Mouse (Mus musculus) CH12.LX (cell line): ENCODE data around the gene Znrd1as. TPM values are rescaled to one million over a fixed set of nuclear protein-coding genes. Genes with fewer than 3 reads are reported as not detected.

Experiments used
- DNase-seq: peaks from one replicate; pipeline ENCODE4 v3.0.0-alpha.2; 2013; ENCODE audit errors: extremely low read depth
- H3K27ac ChIP-seq: 2 replicates; pipeline ENCODE4 v1.5.1; 2012; ENCODE audit warnings: low read depth, mild to moderate bottlenecking, control low read depth, moderate library complexity; ENCODE audit not compliant: insufficient read depth
- H3K27me3 ChIP-seq: replicated peaks from 2 replicates; pipeline ENCODE3; 2012; ENCODE audit warnings: inconsistent platforms
- H3K36me3 ChIP-seq, 2 experiments: replicated peaks in 1 of 2; 2 replicates each; pipeline versions ENCODE3 to v1.6.1; 2012; ENCODE audit warnings: inconsistent platforms in 1 of 2, low read length in 1 of 2, mild to moderate bottlenecking in 1 of 2, mixed read lengths in 1 of 2, moderate library complexity in 1 of 2; ENCODE audit not compliant: control insufficient read depth in 1 of 2, insufficient read depth in 1 of 2
- H3K4me1 ChIP-seq, 2 experiments: 2 replicates each; pipeline ENCODE4 v1.6.1; 2012; ENCODE audit warnings: inconsistent platforms in 1 of 2, moderate library complexity in 1 of 2; ENCODE audit not compliant: insufficient read depth in 2 of 2, control insufficient read depth in 1 of 2
- H3K4me2 ChIP-seq: 2 replicates; pipeline ENCODE4 v1.6.1; 2012; ENCODE audit warnings: low read depth, mild to moderate bottlenecking, control low read depth; ENCODE audit not compliant: poor library complexity, insufficient read depth, severe bottlenecking
- H3K4me3 ChIP-seq, 3 experiments: fragments of 150-350 bp in 1 of 3; sonication (generic) in 1 of 3; replicated peaks in 1 of 3; 2 replicates each; pipeline versions ENCODE3 to v1.5.1; 2011 to 2012; ENCODE audit warnings: low read depth in 2 of 3, low read length in 2 of 3, mild to moderate bottlenecking in 2 of 3, moderate library complexity in 2 of 3, control low read depth in 1 of 3, improper control_type of control experiment in 1 of 3, inconsistent platforms in 1 of 3, mixed read lengths in 1 of 3; ENCODE audit not compliant: poor library complexity in 1 of 3
- H3K79me2 ChIP-seq: replicated peaks from 2 replicates; pipeline ENCODE4 v1.6.1; 2012; ENCODE audit warnings: mild to moderate bottlenecking, moderate library complexity; ENCODE audit not compliant: control insufficient read depth, poor library complexity, insufficient read depth, severe bottlenecking; ENCODE audit errors: extremely low read depth
- H3K9ac ChIP-seq: 2 replicates; pipeline ENCODE4 v1.6.1; 2012; ENCODE audit warnings: low read depth, mild to moderate bottlenecking, control low read depth, moderate library complexity; ENCODE audit not compliant: insufficient read depth
- H3K9me3 ChIP-seq: replicated peaks from 2 replicates; pipeline ENCODE3; 2012; ENCODE audit warnings: low read length, inconsistent platforms, mixed read lengths
- BHLHE40 ChIP-seq: IDR thresholded peaks from 2 replicates; pipeline ENCODE4 v1.6.1; 2011; ENCODE audit warnings: mild to moderate bottlenecking, low read depth, low read length, improper control_type of control experiment
- CHD1 ChIP-seq: IDR thresholded peaks from 2 replicates; pipeline ENCODE4 v1.6.1; 2012; ENCODE audit warnings: low read depth, low read length, improper control_type of control experiment, inconsistent platforms
- CHD2 ChIP-seq: IDR thresholded peaks from 2 replicates; pipeline ENCODE4 v1.6.1; 2011; ENCODE audit warnings: low read length, improper control_type of control experiment
- CTCF ChIP-seq, 2 experiments: IDR thresholded peaks in 1 of 2; conservative IDR thresholded peaks in 1 of 2; 2 replicates each; pipeline ENCODE4 v1.5.1; 2011 to 2012; ENCODE audit warnings: low read depth in 2 of 2, low read length in 2 of 2, improper control_type of control experiment in 1 of 2, inconsistent platforms in 1 of 2, mild to moderate bottlenecking in 1 of 2, moderate library complexity in 1 of 2
- E2F4 ChIP-seq: IDR thresholded peaks from 2 replicates; pipeline ENCODE4 v1.6.1; 2011; ENCODE audit warnings: low read depth, low read length, improper control_type of control experiment; ENCODE audit not compliant: insufficient replicate concordance
- ELF1 ChIP-seq: IDR thresholded peaks from 2 replicates; pipeline ENCODE4 v1.6.1; 2014; ENCODE audit warnings: low read depth, mild to moderate bottlenecking, inconsistent platforms, low read length, improper control_type of control experiment
- EP300 ChIP-seq: IDR thresholded peaks from 2 replicates; pipeline ENCODE4 v1.6.1; 2011; ENCODE audit warnings: low read length, improper control_type of control experiment
- ETS1 ChIP-seq: conservative IDR thresholded peaks from 2 replicates; pipeline ENCODE4 v1.6.1; 2012; ENCODE audit warnings: low read depth, mild to moderate bottlenecking, inconsistent platforms, low read length, improper control_type of control experiment, moderate library complexity
- GABPA ChIP-seq: IDR thresholded peaks from 2 replicates; pipeline ENCODE4 v1.6.1; 2012; ENCODE audit warnings: low read depth, low read length, improper control_type of control experiment, inconsistent platforms; ENCODE audit not compliant: insufficient replicate concordance
- HCFC1 ChIP-seq: IDR thresholded peaks from 2 replicates; pipeline ENCODE4 v1.6.1; 2012; ENCODE audit warnings: low read depth, mild to moderate bottlenecking, inconsistent platforms, low read length, improper control_type of control experiment
- IRF4 ChIP-seq: IDR thresholded peaks from 2 replicates; pipeline ENCODE4 v1.6.1; 2014; ENCODE audit warnings: low read depth, mild to moderate bottlenecking, inconsistent platforms, low read length, improper control_type of control experiment
- JUN ChIP-seq: IDR thresholded peaks from 2 replicates; pipeline ENCODE4 v1.6.1; 2011; ENCODE audit warnings: low read depth, mild to moderate bottlenecking, low read length, improper control_type of control experiment, moderate library complexity; ENCODE audit not compliant: insufficient read depth
- JUND ChIP-seq: conservative IDR thresholded peaks from 2 replicates; pipeline ENCODE4 v1.6.1; 2011; ENCODE audit warnings: low read depth, low read length, improper control_type of control experiment
- KAT2A ChIP-seq: IDR thresholded peaks from 2 replicates; pipeline ENCODE4 v1.6.1; 2012; ENCODE audit warnings: low read length, improper control_type of control experiment, inconsistent platforms; ENCODE audit not compliant: insufficient replicate concordance
- MAFK ChIP-seq: IDR thresholded peaks from 2 replicates; pipeline ENCODE4 v1.6.1; 2011; ENCODE audit warnings: low read length, improper control_type of control experiment; ENCODE audit not compliant: insufficient replicate concordance
- MAX ChIP-seq: IDR thresholded peaks from 2 replicates; pipeline ENCODE4 v1.6.1; 2011; ENCODE audit warnings: low read length, improper control_type of control experiment
- MAZ ChIP-seq: IDR thresholded peaks from 2 replicates; pipeline ENCODE4 v1.6.1; 2012; ENCODE audit warnings: low read depth, mild to moderate bottlenecking, inconsistent platforms, low read length, improper control_type of control experiment, moderate library complexity
- MEF2A ChIP-seq: IDR thresholded peaks from 2 replicates; pipeline ENCODE4 v1.6.1; 2014; ENCODE audit warnings: low read depth, mild to moderate bottlenecking, inconsistent platforms, low read length, improper control_type of control experiment, borderline replicate concordance
- MXI1 ChIP-seq: IDR thresholded peaks from 2 replicates; pipeline ENCODE4 v1.6.1; 2011; ENCODE audit warnings: mild to moderate bottlenecking, low read depth, low read length, improper control_type of control experiment
- MYC ChIP-seq: IDR thresholded peaks from 2 replicates; pipeline ENCODE4 v1.6.1; 2011; ENCODE audit warnings: low read depth, mild to moderate bottlenecking, improper control_type of control experiment, low read length
- NELFE ChIP-seq: IDR thresholded peaks from 2 replicates; pipeline ENCODE4 v1.6.1; 2011; ENCODE audit warnings: low read depth, low read length, improper control_type of control experiment
- PAX5 ChIP-seq: IDR thresholded peaks from 2 replicates; pipeline ENCODE4 v1.6.1; 2012; ENCODE audit warnings: low read length, inconsistent platforms, mixed read lengths
- POLR2A ChIP-seq: IDR thresholded peaks from 2 replicates; pipeline ENCODE4 v1.6.1; 2011; ENCODE audit warnings: low read depth, mild to moderate bottlenecking, improper control_type of control experiment, low read length
- RAD21 ChIP-seq: IDR thresholded peaks from 2 replicates; pipeline ENCODE4 v1.6.1; 2011; ENCODE audit warnings: low read depth, mild to moderate bottlenecking, low read length, improper control_type of control experiment, moderate library complexity
- RCOR1 ChIP-seq: conservative IDR thresholded peaks from 2 replicates; pipeline ENCODE4 v1.6.1; 2012; ENCODE audit warnings: low read depth, mild to moderate bottlenecking, inconsistent platforms, low read length, improper control_type of control experiment
- SIN3A ChIP-seq: IDR thresholded peaks from 2 replicates; pipeline ENCODE4 v1.6.1; 2012; ENCODE audit warnings: low read length, improper control_type of control experiment, inconsistent platforms
- SMC3 ChIP-seq: IDR thresholded peaks from 2 replicates; pipeline ENCODE4 v1.6.1; 2011; ENCODE audit warnings: low read depth, low read length, improper control_type of control experiment
- TCF12 ChIP-seq: IDR thresholded peaks from 2 replicates; pipeline ENCODE4 v1.6.1; 2014; ENCODE audit warnings: low read depth, mild to moderate bottlenecking, inconsistent platforms, low read length, improper control_type of control experiment
- UBTF ChIP-seq: IDR thresholded peaks from 2 replicates; pipeline ENCODE4 v1.6.1; 2012; ENCODE audit warnings: low read depth, mild to moderate bottlenecking, inconsistent platforms, low read length, improper control_type of control experiment, moderate library complexity
- USF1 ChIP-seq: IDR thresholded peaks from 2 replicates; pipeline ENCODE4 v1.6.1; 2014; ENCODE audit warnings: low read depth, mild to moderate bottlenecking, inconsistent platforms, low read length, improper control_type of control experiment
- ZMIZ1 ChIP-seq: IDR thresholded peaks from 2 replicates; pipeline ENCODE4 v1.6.1; 2012; ENCODE audit warnings: low read depth, mild to moderate bottlenecking, inconsistent platforms, low read length, improper control_type of control experiment
- ZNF384 ChIP-seq: IDR thresholded peaks from 2 replicates; pipeline ENCODE4 v1.6.1; 2012; ENCODE audit warnings: low read depth, low read length, improper control_type of control experiment, inconsistent platforms
- dilution Hi-C: fragments of 300-500 bp; cut with MboI; formaldehyde crosslinking; loops from 2 replicates; pipeline ENCODE4 v1.14.3; 2020; ENCODE audit warnings: low sequenced_read_pairs; ENCODE audit not compliant: extremely low pct_unique_long_range_greater_than_20kb, extremely low pct_ligation_motif_present
- in situ Hi-C: fragments of 300-500 bp; cut with MboI; formaldehyde crosslinking; loops from 3 replicates; pipeline ENCODE4 v1.14.3; 2019; ENCODE audit warnings: low sequenced_read_pairs, low pct_ligation_motif_present, low pct_unique_long_range_greater_than_20kb, mixed read lengths
- polyA plus RNA-seq: library from polyadenylated mRNA; unstranded; fragments of >175 nt; gene quantifications from 2 replicates; pipeline ENCODE4 v1.2.1, GENCODE M21; 2012; ENCODE audit warnings: low read depth; ENCODE audit not compliant: insufficient read length
- total RNA-seq, 2 experiments: library from RNA; depleted of rRNA; stranded (reverse); fragments of 300-350 nt in 1 of 2; fragments of >200 nt in 1 of 2; gene quantifications; 2 replicates each; pipeline ENCODE4 v1.2.3; 2012 to 2014

The Znrd1as gene
- total and polyA plus RNA-seq, 3 experiments, result 8.1 to 9.3 (median 8.5) TPM

DNA sequence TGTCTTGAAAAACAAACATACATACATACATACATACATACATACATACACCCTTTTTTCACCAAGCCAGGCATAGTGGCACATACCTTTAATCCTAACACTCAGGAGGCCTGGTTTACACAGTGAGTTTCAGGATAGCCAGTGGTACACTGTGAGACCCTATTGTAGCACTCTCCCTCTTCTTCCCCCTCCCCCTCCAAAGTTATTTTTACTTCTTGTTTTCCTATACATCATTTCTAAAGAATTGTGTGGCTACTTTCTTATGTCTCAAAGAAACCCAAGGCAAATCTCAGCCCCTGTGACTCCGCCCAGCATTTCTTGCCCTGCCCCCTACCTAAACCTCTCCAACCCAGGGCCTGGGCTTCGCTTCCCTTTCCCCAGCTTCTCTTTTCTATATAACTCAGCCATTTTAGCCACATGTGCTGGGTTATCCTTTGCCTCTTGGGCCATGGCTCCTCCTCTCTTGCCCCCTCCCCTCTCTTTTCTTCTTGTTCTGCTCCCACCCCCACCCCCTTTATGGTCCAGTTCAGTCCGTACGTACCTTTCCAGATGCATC lies 35.5 kb downstream of the Znrd1as start (continued):
- no peak for TF ChIP-seq USF1
- no peak for TF ChIP-seq E2F4
- no peak for TF ChIP-seq MAFK
- peak; percentile 73 for TF ChIP-seq CHD2
- 0 out of 2 replicates have a peak, but pooled peaks have one; percentile 31 for TF ChIP-seq JUND
- TF ChIP-seq ZMIZ1, result no peak
- TF ChIP-seq NELFE, result no peak
- TF ChIP-seq CHD1, result no peak
- peak; percentile 62; the same call in 1 of the 2 replicates for TF ChIP-seq IRF4
- TF ChIP-seq ZNF384, result no peak
- no peak; the same call in 1 of the 2 replicates for TF ChIP-seq ETS1
- TF ChIP-seq MYC, result peak; percentile 48; the same call in 1 of the 2 replicates
- TF ChIP-seq MAX, result peak; percentile 35; the same call in 1 of the 2 replicates
- no peak for TF ChIP-seq RAD21
- TF ChIP-seq UBTF, result no peak
- no peak for TF ChIP-seq KAT2A
- TF ChIP-seq SIN3A, result no peak; the same call in 1 of the 2 replicates
- peak; percentile 87 for TF ChIP-seq MAZ
- no peak for TF ChIP-seq CTCF (conservative IDR thresholded peaks at IDR 0.05 in 1 of 2, IDR thresholded peaks at IDR 0.05 in 1 of 2; ENCODE audit: low read depth in 2 of 2, low read length in 2 of 2)
- TF ChIP-seq RCOR1, result peak; percentile 51; the same call in 1 of the 2 replicates
- TF ChIP-seq ELF1, result 0 out of 2 replicates have a peak, but pooled peaks have one; percentile 15
- TF ChIP-seq GABPA, result no peak

DNA sequence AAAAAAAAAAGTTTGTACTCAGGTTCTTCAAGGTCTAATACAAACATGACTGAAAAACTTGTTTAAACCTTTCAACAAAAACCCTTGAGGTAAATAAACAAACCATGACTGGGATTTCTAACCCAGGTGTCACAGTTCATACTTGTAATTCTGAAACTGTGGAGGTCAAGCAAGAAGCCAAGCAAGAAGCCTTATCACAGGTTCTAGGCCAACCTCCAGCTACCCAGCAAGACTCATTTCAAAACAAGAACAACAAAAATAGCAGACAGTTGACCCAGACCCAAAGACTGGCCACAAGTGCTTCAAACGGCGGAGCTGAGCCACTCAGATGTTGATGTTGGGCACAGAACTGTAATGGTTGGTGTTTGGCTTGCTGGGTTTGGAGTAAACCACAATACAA lies 36.1 kb downstream of the Znrd1as start:
- H3K9me3 ChIP-seq, result no peaks in the 10 kb centered on the region
- H3K27me3 ChIP-seq, result no peaks in the 10 kb centered on the region
- in situ Hi-C loops, result loop anchor here (10.0 kb wide), 1 partner anchor 80 kb away; no protein-coding TSS in a partner anchor
- dilution Hi-C loops, result no loop called here
- H3K27ac ChIP-seq, result peak overlapping the region; percentile 84
- TF ChIP-seq ZNF384 (peak; percentile 40; the same call in 1 of the 2 replicates), NELFE (no peak), RAD21 (no peak; the same call in 1 of the 2 replicates), E2F4 (no peak), IRF4 (peak; percentile 96), SMC3 (no peak), CHD1 (no peak), USF1 (no peak), ELF1 (0 out of 2 replicates have a peak, but pooled peaks have one; percentile 25), TCF12 (peak; percentile 76), MEF2A (peak; percentile 98), MAX (peak; percentile 50), SIN3A (no peak; the same call in 1 of the 2 replicates), EP300 (peak; percentile 90), ETS1 (peak; percentile 70), GABPA (no peak), MXI1 (no peak), ZMIZ1 (no peak), UBTF (no peak), JUN (peak; percentile 72), MAFK (peak; percentile 28; the same call in 1 of the 2 replicates), JUND (peak; percentile 93), POLR2A (no peak), PAX5 (no peak), BHLHE40 (peak; percentile 55), HCFC1 (peak; percentile 30; the same call in 1 of the 2 replicates), KAT2A (no peak)
- TF ChIP-seq, all 38 proteins: peak for 13
- peak; percentile 71 for DNase-seq
- no peaks in the 10 kb centered on the region for H3K79me2 ChIP-seq
- H3K4me1 ChIP-seq, result peaks cover 3 to 43% of the 10 kb centered on the region in 2 experiments; a peak in 2 of 4 replicates
- H3K4me2 ChIP-seq, result peak overlapping the region; percentile 50; the same call in 1 of the 2 replicates
- peak overlapping the region; percentile 53 for H3K9ac ChIP-seq
- no peaks in the 10 kb centered on the region for H3K36me3 ChIP-seq
- H3K4me3 ChIP-seq, result peak overlapping the region in 1 of 3 experiments; percentile 35
